Mouse (Mus musculus) myocyte (in vitro differentiated cells): ENCODE data around the gene Gtf2h3.

Source experiments
- CEBPB ChIP-seq: IDR thresholded peaks from 2 replicates; pipeline ENCODE4 v1.6.1; 2011; ENCODE audit warnings: mild to moderate bottlenecking, moderate library complexity; ENCODE audit not compliant: poor library complexity, insufficient read depth, severe bottlenecking
- E2F4 ChIP-seq: IDR thresholded peaks from one replicate; pipeline ENCODE4 v1.6.1; 2011; ENCODE audit warnings: mild to moderate bottlenecking, control low read depth, moderate library complexity; ENCODE audit not compliant: insufficient read depth
- MAX ChIP-seq: IDR thresholded peaks from one replicate; pipeline ENCODE4 v1.6.1; 2011; ENCODE audit warnings: low read depth, mild to moderate bottlenecking, control low read depth
- MYOD1 ChIP-seq, 3 experiments: IDR thresholded peaks; one replicate each; pipeline ENCODE4 v1.6.1; 2011; ENCODE audit warnings: control low read depth in 2 of 3, low read depth in 2 of 3, mild to moderate bottlenecking in 2 of 3, moderate library complexity in 1 of 3; ENCODE audit not compliant: insufficient read length in 2 of 3, control insufficient read depth in 1 of 3
- POLR2A ChIP-seq: IDR thresholded peaks from one replicate; pipeline ENCODE4 v1.6.1; 2011; ENCODE audit warnings: low read depth, mild to moderate bottlenecking, control low read depth, moderate library complexity; ENCODE audit not compliant: insufficient read length
- POLR2AphosphoS2 ChIP-seq: IDR thresholded peaks from one replicate; pipeline ENCODE4 v1.6.1; 2011; ENCODE audit warnings: low read depth, control low read depth; ENCODE audit not compliant: insufficient read length
- TCF12 ChIP-seq: IDR thresholded peaks from one replicate; pipeline ENCODE4 v1.6.1; 2011; ENCODE audit warnings: mild to moderate bottlenecking, control low read depth; ENCODE audit not compliant: poor library complexity, insufficient read depth, severe bottlenecking
- USF1 ChIP-seq: IDR thresholded peaks from one replicate; pipeline ENCODE4 v1.6.1; 2011; ENCODE audit warnings: low read depth, mild to moderate bottlenecking, control low read depth, moderate library complexity

DNA sequence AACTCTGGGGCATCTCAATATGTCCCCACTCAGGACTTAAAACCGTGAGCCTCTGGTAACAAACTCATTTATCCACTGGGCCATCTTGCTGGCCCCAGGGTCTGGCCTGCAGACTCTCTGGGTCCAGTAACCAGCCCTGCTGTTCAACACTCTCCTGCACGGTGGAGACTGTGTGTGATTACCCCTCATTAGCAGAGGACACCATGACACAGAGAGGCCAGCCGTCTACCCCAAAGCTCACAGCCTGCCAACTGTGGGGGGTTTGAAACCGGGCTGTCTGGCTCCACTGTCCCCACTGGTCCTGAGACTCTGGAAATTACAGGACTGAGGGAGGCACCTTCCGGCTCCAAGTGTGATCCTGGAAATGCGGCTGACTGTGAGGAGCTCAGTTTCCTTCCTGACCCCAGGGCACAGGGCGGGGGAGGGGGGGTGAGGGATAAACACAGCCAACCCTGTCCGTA is 49.7 kb upstream of the Gtf2h3 start:
- TF ChIP-seq POLR2A (no peak), POLR2AphosphoS2 (no peak), TCF12 (no peak), MYOD1 (IDR thresholded peaks at IDR 0.05; ENCODE audit: control insufficient read depth in 1 of 3, insufficient read length in 2 of 3, low read depth in 2 of 3) (no peak), E2F4 (no peak), CEBPB (no peak), MAX (no peak), USF1 (no peak)
